ENCODE assay signal across 19 mouse cellular contexts in the genomic region with DNA sequence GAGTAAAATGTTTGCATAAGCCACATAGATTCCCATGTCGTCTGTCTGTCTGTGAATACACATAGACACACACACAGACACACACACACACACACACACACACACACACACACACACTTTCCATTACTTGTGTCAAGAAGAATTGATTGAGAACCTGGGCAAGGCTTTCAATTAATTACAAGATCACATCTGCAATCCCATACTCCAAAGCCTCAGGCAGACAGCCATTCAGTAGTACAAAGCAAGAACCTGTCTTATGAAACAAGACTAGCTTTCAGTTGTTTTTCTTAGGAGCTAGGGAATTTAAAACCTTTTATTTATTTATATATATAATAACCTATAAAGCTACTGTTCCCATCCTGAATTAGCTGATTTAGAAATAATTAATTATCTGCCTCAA.
"Had no signal": no experiment of that assay in that cellular context is flagged by ENCODE, and none has a peak within 500 bp of the region (broad histone marks: within the 10 kb centered on the region; RNA-seq: fewer than 3 reads in every experiment).

No protein-coding gene starts in this region.

- H3K27ac ChIP-seq: midbrain, embryonic 10.5 days; midbrain, embryonic 12.5 days; neural tube, embryonic 13.5 days; neural tube, embryonic 15.5 days had no signal

- H3K4me1 ChIP-seq: midbrain, embryonic 10.5 days; midbrain, embryonic 12.5 days; neural tube, embryonic 15.5 days had no signal

- DNase-seq: lung, adult 18-20 months; lung, embryonic 14.5 days; lung, postnatal 10 days; lung, postnatal 4 days; midbrain, embryonic 14.5 days; retina, postnatal 1 day; right cerebral cortex, adult 18-20 months; right cerebral cortex, postnatal 25 days; right cerebral cortex, postnatal 4 days; spleen, adult 18-20 months; thymus, adult 2 months; thymus, postnatal 25 days; thymus, postnatal 4 days had no signal

- H3K4me3 ChIP-seq: midbrain, embryonic 10.5 days; midbrain, embryonic 12.5 days; myocyte; neural tube, embryonic 13.5 days; neural tube, embryonic 15.5 days had no signal

- H3K27me3 ChIP-seq: midbrain, embryonic 12.5 days; neural tube, embryonic 13.5 days; neural tube, embryonic 15.5 days had no signal

- H3K9ac ChIP-seq: lung, embryonic 14.5 days; midbrain, embryonic 12.5 days; neural tube, embryonic 13.5 days; neural tube, embryonic 15.5 days had no signal

- ATAC-seq: midbrain, embryonic 16.5 days had no signal

- H3K4me2 ChIP-seq: lung, embryonic 14.5 days; midbrain, embryonic 12.5 days; neural tube, embryonic 13.5 days; neural tube, embryonic 15.5 days had no signal

- H3K36me3 ChIP-seq: midbrain, embryonic 10.5 days; midbrain, embryonic 12.5 days; neural tube, embryonic 13.5 days; neural tube, embryonic 15.5 days had no signal

- H3K9me3 ChIP-seq: midbrain, embryonic 12.5 days; neural tube, embryonic 15.5 days had no signal
